Mouse (Mus musculus): Measurements from ENCODE around the gene Tln2.

Tln2 gene

GRCm38 (mm10) chr9:67170047-67170446 is 389.5 kb downstream of the Tln2 start:
- DNase-seq (ENCODE audit: extremely low read depth, low read depth, low spot score), result no peak

Measured in fat pad, adult 2 months (tissue).